Mouse (Mus musculus) v-Abl transformed pro-B cells (cell line): ENCODE measurements around the gene Trip10.

ENCODE experiments used
- in situ Hi-C, 2 experiments: fragments of 400-800 bp; cut with MboI; formaldehyde crosslinking; loops; one replicate each; pipeline ENCODE4 v1.15.1; 2025; ENCODE audit not compliant: unreplicated experiment in 2 of 2

The Trip10 gene

GRCm38 (mm10) chr17:57233038-57233437 lies 16.2 kb upstream of the Trip10 start:
- in situ Hi-C loops: no loop called here

GRCm38 (mm10) chr17:57234254-57234928 lies 14.9 kb upstream of the Trip10 start:
- in situ Hi-C loops: no loop called here

- in situ Hi-C loops: no loop called here
Measured at GRCm38 (mm10) chr17:57235803-57236202, 13.5 kb upstream of the Trip10 start.

GRCm38 (mm10) chr17:57237181-57237580 lies 12.1 kb upstream of the Trip10 start:
- in situ Hi-C loops: no loop called here

- in situ Hi-C loops: loop anchor here in 1 of 2 experiments (10.0 kb wide), 1 partner anchor 249 kb away; the partner anchor contains the start of genes Alkbh7 and Clpp
Measured at GRCm38 (mm10) chr17:57243650-57244370, 5.4 kb upstream of the Trip10 start.

GRCm38 (mm10) chr17:57245311-57245929 lies 3.8 kb upstream of the Trip10 start:
- in situ Hi-C loops: loop anchor here (5.0 to 10.0 kb wide), 4 partner anchors 37 to 251 kb away; partner anchors contain the start of genes Alkbh7 (in 2 of the 2) and Clpp (in 1 of the 2)

- in situ Hi-C loops: loop anchor here (5.0 to 10.0 kb wide), 4 partner anchors 35 to 252 kb away; partner anchors contain the start of genes Alkbh7 (in 2 of the 2) and Clpp (in 1 of the 2)
Measured at GRCm38 (mm10) chr17:57246663-57247392, 2.4 kb upstream of the Trip10 start.

- in situ Hi-C loops: loop anchor here (5.0 to 10.0 kb wide), 4 partner anchors 35 to 253 kb away; partner anchors contain the start of genes Alkbh7 (in 2 of the 2) and Clpp (in 1 of the 2)
Measured at GRCm38 (mm10) chr17:57247393-57248200, 1.7 kb upstream of the Trip10 start.

GRCm38 (mm10) chr17:57248201-57248699 lies 1.0 kb upstream of the Trip10 start, which contains the start of gene Gpr108:
TSS of gene Gpr108 (minus strand) at chr17:57248446.
- in situ Hi-C loops: loop anchor here (5.0 to 10.0 kb wide), 4 partner anchors 34 to 253 kb away; partner anchors contain the start of genes Alkbh7 (in 2 of the 2) and Clpp (in 1 of the 2)

GRCm38 (mm10) chr17:57248771-57249170 lies 484 bp upstream of the Trip10 start:
- in situ Hi-C loops: loop anchor here (5.0 to 10.0 kb wide), 4 partner anchors 34 to 254 kb away; partner anchors contain the start of genes Alkbh7 (in 2 of the 2) and Clpp (in 1 of the 2)

- in situ Hi-C loops: no loop called here
Measured at GRCm38 (mm10) chr17:57250461-57251160, 1.4 kb downstream of the Trip10 start.

GRCm38 (mm10) chr17:57251431-57251830 lies 2.2 kb downstream of the Trip10 start:
- in situ Hi-C loops: no loop called here

GRCm38 (mm10) chr17:57253306-57253705 lies 4.1 kb downstream of the Trip10 start:
- in situ Hi-C loops: no loop called here

GRCm38 (mm10) chr17:57255354-57255753 lies 6.1 kb downstream of the Trip10 start:
- in situ Hi-C loops: no loop called here

- in situ Hi-C loops: no loop called here
Measured at GRCm38 (mm10) chr17:57256921-57257485, 7.7 kb downstream of the Trip10 start.

GRCm38 (mm10) chr17:57258191-57258590 lies 8.9 kb downstream of the Trip10 start:
- in situ Hi-C loops: no loop called here

GRCm38 (mm10) chr17:57259742-57260141 lies 10.5 kb downstream of the Trip10 start:
- in situ Hi-C loops: no loop called here

GRCm38 (mm10) chr17:57260351-57260750 lies 11.1 kb downstream of the Trip10 start:
- in situ Hi-C loops: no loop called here
